Mouse (Mus musculus) B cell, adult 2 months (primary cell): ENCODE data around the gene Dlgap4.

ENCODE experiments used
- DNase-seq, 2 experiments: peaks; one replicate each; pipeline ENCODE4 v3.0.0; 2022

Gene Dlgap4

DNA sequence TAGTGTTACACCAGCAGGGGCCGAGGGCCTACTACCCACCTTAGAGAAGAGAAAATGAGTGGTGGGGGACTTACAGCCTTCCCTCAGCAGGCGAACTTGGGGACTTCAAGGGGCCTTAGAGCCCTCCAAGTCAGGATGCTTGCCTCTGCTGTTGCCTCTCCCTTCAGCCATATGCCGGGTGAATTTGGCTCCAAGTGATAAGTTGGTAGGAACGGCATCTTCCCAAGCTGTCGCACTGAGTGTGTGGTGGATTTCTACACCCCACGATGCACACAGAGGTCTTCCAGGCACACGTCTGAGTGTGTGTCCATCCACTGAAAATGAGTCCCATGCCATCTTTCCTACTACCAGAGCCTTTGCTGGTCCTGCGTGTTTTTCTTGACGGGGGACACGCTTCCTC is 49.7 kb downstream of the Dlgap4 start:
- no peak for DNase-seq

GRCm38 (mm10) chr2:156664407-156664806 is 50.9 kb downstream of the Dlgap4 start:
- DNase-seq: no peak

DNA sequence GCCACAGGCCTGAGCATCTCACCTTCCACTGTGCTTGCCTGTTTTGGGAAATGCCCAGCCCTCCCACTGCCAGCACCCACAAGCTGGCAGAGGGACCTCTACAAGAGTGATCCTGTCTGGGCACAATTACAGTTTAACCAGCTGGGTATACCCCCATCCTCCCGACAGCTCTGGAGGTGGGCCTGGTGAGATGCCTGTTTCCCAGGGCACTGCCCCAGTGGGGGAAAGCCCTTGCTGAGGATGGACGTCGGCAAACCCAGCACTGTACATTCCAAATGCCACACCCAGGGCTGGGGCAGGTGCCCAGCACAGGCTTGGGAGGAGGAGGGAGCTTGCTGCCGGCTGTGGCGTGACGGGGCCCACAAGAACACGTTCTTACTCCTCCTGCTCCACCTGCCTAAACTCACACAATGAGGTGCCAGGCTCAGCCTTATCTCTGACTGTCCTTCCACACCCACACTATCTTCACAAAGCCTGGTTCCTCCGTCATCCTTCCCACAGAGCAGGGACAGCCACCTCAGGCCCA is 51.6 kb downstream of the Dlgap4 start:
- no peak for DNase-seq

GRCm38 (mm10) chr2:156665620-156666196 is 52.2 kb downstream of the Dlgap4 start:
- DNase-seq: no peak

GRCm38 (mm10) chr2:156666231-156666630 is 52.7 kb downstream of the Dlgap4 start:
- DNase-seq: no peak

DNA sequence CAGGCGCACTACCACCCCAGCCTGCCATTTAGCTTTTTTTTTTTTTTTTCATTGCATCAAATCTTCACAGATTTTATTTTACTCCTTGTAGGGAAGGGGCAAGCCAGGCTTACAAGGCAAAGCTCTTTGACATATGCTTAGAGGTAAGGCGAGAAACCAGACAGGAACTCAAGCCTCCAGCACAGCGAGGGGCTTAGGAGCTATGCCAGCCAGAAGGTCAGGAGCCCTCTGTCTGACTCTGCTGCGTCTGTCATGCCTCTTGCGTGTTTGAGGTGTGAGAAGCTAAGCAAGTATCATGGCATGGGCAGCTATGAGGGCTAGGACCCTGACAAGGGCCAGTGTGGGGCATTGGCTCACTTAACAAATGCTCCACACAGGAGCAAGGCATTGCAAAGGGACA is 53.8 kb downstream of the Dlgap4 start:
- DNase-seq: no peak

DNA sequence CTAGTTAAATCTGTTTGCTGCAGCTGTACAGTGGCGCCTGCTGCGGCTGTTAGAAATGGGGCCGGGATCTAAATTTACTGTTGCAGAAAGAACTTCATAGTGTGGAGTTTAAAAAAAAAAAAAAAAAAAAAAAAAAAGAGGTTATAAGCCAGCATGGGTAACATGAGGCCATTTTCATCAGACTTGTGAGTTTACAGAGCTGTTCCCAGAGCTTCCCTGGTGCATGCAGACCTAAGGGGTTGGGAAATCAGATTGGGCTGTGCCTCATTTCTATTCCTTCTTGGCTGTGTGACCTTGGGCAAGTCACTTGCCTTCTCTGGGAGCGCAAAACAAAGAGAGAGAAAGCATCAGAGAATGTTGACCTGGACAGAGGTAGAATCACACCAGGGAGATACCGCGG is 55.1 kb downstream of the Dlgap4 start:
- DNase-seq: no peak

DNA sequence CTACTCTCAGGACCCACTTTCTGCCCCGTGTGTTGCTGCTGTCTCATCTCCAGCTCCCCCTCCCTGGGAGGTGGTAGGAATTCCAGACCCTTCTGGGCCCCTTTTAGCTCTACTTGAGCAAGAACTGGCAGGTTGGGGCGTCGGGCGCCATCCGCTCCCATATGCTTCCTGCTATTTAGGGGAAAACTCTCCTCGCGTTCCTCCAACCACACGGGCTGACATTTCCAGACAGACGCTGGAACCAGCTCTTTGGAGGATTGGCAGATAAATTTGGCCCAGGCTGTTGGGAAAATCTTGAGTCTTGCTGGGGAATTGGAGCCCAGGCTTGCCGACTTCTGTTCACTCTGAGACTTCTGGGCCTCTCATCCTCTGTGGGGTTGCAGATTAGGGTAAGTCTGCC is 59.8 kb downstream of the Dlgap4 start:
- no peak for DNase-seq

DNA sequence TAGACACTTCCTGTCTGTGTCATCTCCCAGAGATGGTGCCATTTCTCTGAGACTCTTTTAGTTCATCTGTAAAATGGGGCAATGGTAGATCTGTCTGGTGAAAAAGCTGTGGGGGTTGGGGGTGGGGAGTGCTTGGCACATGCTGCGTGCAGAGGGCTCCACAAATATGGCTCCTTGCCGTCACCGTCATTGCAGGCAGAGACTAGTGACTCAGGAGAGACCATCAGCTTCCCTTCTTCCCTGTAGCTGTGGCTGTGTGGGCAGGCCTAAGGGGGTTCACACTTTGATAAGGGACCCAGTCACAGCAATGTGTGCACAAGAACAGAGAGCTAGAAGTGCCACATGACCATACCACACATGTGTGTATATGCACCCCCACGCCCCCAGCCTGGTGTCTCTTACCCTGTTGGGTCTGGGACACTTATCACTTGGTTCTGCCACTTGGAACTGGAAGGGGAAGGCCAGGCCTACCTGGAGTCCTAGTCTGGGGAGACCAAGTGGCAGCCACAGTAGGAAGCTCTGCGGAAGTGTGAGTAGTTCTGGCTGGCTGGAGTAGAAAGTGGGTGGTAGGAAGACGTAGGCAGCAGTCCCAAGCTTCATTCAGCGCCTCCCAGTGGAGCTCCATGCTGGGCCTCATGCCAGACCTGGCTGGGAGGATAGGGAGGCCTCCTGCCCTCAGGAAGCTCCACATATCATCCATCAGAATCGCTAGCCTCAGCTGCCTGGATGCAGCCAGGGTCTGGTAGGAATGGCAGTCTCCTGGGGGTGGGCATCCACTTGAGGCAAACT is 60.6 kb downstream of the Dlgap4 start:
- no peak for DNase-seq

- DNase-seq: no peak
Measured at GRCm38 (mm10) chr2:156676885-156677284, 63.4 kb downstream of the Dlgap4 start.

GRCm38 (mm10) chr2:156678112-156678511 is 64.6 kb downstream of the Dlgap4 start:
- no peak for DNase-seq

DNA sequence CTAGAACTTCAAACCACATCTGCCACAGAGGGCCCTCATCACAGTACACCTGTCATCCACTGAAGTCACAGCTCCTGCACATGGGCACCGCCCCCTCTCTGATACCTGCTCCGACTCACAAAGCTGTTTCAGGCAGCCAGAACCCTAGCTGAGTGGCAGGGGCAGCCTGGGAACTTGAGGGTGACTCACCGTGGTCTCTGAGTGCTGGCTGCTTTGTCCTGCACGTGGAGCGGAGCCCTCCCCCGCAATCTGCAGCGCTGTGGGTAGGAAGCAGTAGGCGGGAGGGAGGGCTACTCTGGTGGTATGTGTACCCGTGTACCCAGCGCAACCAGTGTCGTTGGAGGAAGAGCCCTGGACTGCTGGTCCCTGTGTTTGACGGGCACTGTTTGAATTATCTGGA is 69.5 kb downstream of the Dlgap4 start:
- no peak for DNase-seq

DNA sequence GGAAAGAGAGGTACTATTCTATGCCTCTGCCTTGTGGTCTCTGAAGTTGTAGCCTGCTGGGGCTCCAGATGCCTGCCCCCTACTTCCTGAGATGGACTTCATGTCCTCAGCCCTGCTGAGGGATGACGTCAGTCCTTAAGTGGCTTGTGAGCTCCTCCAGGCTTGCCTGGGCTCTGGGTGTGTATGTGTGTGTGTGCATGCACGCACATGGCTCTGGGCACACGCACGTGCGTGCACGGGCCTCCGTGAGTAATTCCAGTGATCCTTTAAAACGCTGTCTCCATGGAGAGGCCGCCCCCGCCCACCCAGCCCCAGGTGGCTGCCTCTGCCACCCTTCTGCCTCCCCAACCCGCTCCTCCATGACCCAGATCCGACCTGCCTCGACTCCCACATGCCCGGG is 72.5 kb downstream of the Dlgap4 start:
- DNase-seq: no peak

DNA sequence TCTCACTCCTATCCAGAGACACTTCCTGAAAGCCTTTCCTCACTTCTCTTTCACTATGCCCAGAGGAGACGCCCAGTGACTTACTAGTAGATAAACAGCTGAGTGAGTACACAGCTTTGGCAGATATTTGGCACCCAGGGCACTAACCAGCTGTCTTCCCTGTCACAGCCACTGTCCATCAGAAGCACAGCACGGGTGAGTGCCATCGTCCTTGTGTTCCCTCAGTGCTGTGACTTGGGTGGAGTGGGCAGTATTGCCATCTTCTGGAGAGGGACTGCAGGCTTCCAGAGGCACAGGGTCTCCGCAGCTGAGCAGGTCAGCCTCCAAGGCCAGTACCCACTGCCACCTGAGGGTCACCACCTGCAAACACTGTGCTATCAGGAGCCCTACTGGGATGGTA is 73.2 kb downstream of the Dlgap4 start:
- DNase-seq: no peak

GRCm38 (mm10) chr2:156688604-156689003 is 75.1 kb downstream of the Dlgap4 start:
- no peak for DNase-seq

DNA sequence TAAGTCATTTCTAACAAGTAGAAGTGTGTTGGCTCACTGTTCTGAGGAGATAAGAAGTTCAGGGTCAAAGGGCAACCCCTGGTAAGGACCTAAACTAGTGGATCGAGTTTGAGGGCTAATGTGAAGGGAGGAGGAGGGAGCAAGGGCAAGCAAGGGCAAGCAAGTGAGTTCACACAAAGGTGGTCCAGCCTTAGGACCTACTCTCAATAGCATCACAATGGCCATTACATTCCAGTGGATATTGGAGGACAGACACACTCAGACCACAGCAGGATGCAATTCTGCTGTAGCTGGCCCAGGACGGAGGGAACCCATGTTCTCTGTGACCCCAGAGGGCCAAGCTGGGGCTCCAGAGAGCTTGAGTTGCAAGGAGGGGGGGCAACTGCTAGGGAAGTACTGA is 77.3 kb downstream of the Dlgap4 start:
- DNase-seq: no peak

DNA sequence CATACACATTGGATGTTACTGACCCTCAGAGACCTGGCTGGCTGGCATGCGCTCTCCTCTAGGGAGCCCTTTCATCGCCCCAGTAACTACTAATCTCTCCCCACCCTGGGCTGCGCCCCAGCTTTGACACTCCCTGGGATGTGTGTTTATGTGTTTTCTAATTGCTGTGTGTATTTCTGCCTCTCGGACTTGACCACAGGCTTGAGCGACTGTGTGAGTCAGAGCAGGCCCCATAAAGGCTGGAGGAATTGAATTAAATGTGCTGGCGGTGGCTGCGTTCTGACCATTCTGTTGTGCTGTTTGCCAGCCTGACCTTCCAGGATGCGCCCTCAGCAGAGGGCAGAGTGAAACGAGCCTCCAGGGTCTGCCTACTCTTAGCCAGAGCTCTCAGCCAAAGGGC is 78.2 kb downstream of the Dlgap4 start:
- no peak for DNase-seq

DNA sequence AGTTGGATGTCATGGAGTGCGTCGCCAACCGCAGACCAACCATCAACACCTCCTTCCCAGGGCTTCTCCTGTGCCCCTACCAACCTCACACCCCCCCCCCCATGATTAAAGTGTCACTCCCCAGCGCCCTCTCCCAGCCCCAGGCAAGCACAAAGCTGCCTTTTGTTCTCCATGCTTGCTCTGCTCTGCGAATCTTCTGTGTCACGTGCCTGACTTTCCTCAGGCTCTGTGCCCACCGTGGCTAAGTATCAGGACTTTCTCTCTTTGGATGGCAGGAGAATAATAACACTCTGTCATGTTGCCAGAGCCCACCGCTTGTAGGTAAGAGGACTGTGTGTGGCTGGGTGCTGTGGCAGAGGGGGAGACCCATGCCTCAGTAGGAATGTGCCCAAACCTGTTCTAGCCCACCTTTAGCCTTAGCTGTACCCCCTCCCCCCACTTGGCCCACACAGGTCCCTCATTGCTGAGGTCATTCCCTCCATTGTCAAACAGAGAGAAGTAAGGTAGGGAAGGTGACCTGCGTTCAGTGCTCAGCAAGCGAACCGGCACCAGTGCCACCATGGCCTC is 79.8 kb downstream of the Dlgap4 start:
- no peak for DNase-seq

- DNase-seq: no peak
Measured at GRCm38 (mm10) chr2:156697261-156697660, 83.8 kb downstream of the Dlgap4 start.

GRCm38 (mm10) chr2:156698168-156698567 is 84.7 kb downstream of the Dlgap4 start:
- no peak for DNase-seq

DNA sequence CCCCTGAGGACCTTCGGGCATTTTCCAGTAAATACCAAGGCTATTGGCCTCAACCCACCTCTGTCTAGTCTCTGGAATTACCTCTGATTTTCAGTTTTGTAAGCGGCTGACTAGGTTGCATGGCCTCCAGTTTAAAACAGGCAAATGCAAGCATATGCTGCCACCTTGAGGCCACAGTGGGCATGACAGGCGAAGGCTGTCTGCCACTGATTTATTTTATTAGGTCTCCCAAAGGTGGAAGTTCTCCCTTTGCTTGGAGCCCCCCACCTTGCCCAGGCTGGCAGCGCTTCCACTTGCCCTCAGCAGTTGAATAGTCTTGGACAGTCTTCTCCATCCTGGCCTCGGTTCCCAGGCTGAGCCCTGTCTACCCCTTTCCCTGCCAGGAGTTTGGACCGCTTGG is 92.0 kb downstream of the Dlgap4 start:
- DNase-seq: peak; percentile 87 to 88

GRCm38 (mm10) chr2:156716683-156717082 is 103.2 kb downstream of the Dlgap4 start:
- DNase-seq: no peak

DNA sequence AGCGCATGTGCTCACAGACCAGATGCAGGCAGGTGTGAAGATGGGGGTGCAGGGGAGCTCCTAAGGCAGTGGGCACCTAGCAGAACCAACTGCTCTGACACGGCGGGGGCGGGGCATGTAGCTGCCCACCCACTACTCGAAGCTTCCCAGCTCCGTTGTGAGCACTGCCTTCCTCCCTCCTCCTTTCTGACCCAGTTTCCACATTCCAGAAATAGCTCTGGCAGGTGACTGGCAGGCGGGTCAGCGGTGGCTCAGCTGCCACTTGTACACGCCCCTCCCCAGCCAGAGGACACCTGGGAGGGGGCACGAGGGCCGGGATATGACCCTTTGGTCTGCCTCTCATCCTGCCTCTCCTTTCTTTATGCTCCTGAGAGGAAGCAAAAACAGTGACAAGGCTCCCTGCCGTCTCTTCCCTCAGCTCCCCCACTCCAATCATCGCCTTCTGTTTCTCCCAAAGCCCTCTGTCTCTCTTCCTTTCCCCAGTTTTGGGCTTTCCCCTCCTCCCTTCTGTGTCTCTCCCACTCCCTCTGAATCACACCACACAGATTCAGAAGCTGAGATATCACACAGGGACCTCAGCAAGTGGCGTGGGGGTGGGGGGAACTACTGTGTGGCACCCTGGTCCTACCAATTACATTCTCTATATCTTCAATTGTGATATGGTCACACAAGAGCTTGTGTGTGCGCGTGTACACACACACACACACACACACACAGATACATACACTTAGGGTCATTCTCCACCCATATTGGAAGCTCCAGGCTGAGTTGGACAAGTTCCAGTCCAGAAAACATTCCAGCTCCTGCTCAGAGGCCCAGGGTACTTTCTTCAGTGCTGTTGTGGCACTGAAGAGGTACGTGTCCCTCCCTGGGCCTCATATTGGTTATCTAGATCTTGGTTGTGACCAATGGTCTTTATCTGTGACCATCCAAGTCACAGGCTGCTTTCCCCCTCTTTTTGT is 104.1 kb downstream of the Dlgap4 start:
- DNase-seq: no peak
